In genomic region chr5:136169626-136170511, GRCm38 (mm10) we compare ENCODE assay signal across 8 mouse cellular contexts. TPM values are rescaled to one million over a fixed set of nuclear protein-coding genes. Genes with fewer than 3 reads are reported as not detected.
A peak's percentile ranks its signal among the peaks of the same experiment; 100 is the strongest.
DNase-seq lines count a peak whose midpoint lies in the region; ATAC-seq and TF ChIP-seq lines count a peak whose summit lies in the region.

No protein-coding gene starts in this region.

- no peaks in the 10 kb centered on the region for H3K36me3 ChIP-seq in ES-E14 (ENCODE audit: control insufficient read depth, insufficient read depth, low read length, poor library complexity, severe bottlenecking)
- H3K36me3 ChIP-seq in heart, embryonic 13.5 days, result peaks cover 3% of the 10 kb centered on the region; the same call in 1 of the 2 replicates
- H3K36me3 ChIP-seq in lung, embryonic 16.5 days (ENCODE audit: control insufficient read depth, insufficient read depth, low read length), result no peaks in the 10 kb centered on the region

- no peaks in the 10 kb centered on the region for H3K9me3 ChIP-seq in ES-E14 (ENCODE audit: control insufficient read depth, insufficient read depth, low read depth, low read length)
- H3K9me3 ChIP-seq in heart, embryonic 13.5 days, result peaks cover 4% of the 10 kb centered on the region; the same call in 1 of the 2 replicates
- H3K9me3 ChIP-seq in lung, embryonic 16.5 days (ENCODE audit: control insufficient read depth, low read length), result peaks cover 5% of the 10 kb centered on the region; the same call in 1 of the 2 replicates

- in situ Hi-C loops in ES-E14 (cut with MboI; ENCODE audit: low sequenced_read_pairs in 2 of 2, unreplicated experiment in 2 of 2), result no loop called here

- H3K4me1 ChIP-seq in ES-E14 (ENCODE audit: control insufficient read depth in 2 of 2, insufficient read depth in 2 of 2, low read length in 2 of 2, poor library complexity in 1 of 2), result peaks cover 0 to 3% of the 10 kb centered on the region in 2 experiments; a peak in 1 of 4 replicates
- peaks cover 21% of the 10 kb centered on the region for H3K4me1 ChIP-seq in heart, embryonic 13.5 days
- peaks cover 23% of the 10 kb centered on the region for H3K4me1 ChIP-seq in lung, embryonic 16.5 days (replicated peaks; ENCODE audit: control insufficient read depth, insufficient read depth, low read length)

- H3K27ac ChIP-seq in ES-E14 (ENCODE audit: insufficient read depth, low read depth, low read length, poor library complexity, severe bottlenecking), result no peak overlapping the region
- peak overlapping the region; percentile 16; the same call in 1 of the 2 replicates for H3K27ac ChIP-seq in heart, embryonic 13.5 days (replicated peaks)
- H3K27ac ChIP-seq in lung, embryonic 16.5 days (ENCODE audit: low read length), result no peak overlapping the region; the same call in 1 of the 2 replicates

- DNase-seq in 416B (ENCODE audit: low read depth), result peak; percentile 70
- no peak for DNase-seq in ES-E14 (ENCODE audit: low read depth, low spot score)
- peak; percentile 65 to 66 for DNase-seq in cerebellum, postnatal 25 days
- peak; percentile 39 for DNase-seq in kidney, postnatal 14 days
- DNase-seq in right cerebral cortex, adult 18-20 months, result peak; percentile 63
- DNase-seq in testis, postnatal 10 days (ENCODE audit: low spot score), result no peak

- H3K4me3 ChIP-seq in ES-E14 (ENCODE audit: insufficient read depth in 1 of 2, low read depth in 1 of 2, low read length in 2 of 2, poor library complexity in 1 of 2, severe bottlenecking in 1 of 2), result peak overlapping the region; percentile 54 to 67
- H3K4me3 ChIP-seq in heart, embryonic 13.5 days, result peak overlapping the region; percentile 62
- H3K4me3 ChIP-seq in lung, embryonic 16.5 days (ENCODE audit: low read length), result peak overlapping the region; percentile 66

- WGBS in heart, embryonic 13.5 days, result 13% methylated on average over 15 of the region's 15 CpGs
- WGBS in lung, embryonic 16.5 days, result 10% methylated on average over 15 of the region's 15 CpGs

- H3K9ac ChIP-seq in ES-E14 (ENCODE audit: insufficient read depth, low read depth, low read length, poor library complexity, severe bottlenecking), result peak overlapping the region; percentile 9; the same call in 1 of the 2 replicates
- peak overlapping the region; percentile 81 for H3K9ac ChIP-seq in heart, embryonic 13.5 days
- H3K9ac ChIP-seq in lung, embryonic 16.5 days (ENCODE audit: low read length), result peak overlapping the region; percentile 76

- peak overlapping the region; percentile 95 for H3K4me2 ChIP-seq in heart, embryonic 13.5 days
- peak overlapping the region; percentile 96 for H3K4me2 ChIP-seq in lung, embryonic 16.5 days (ENCODE audit: low read depth, low read length)

- peaks cover 12% of the 10 kb centered on the region for H3K27me3 ChIP-seq in heart, embryonic 13.5 days (replicated peaks)
- no peaks in the 10 kb centered on the region for H3K27me3 ChIP-seq in lung, embryonic 16.5 days (ENCODE audit: control insufficient read depth, insufficient read depth, low read depth, low read length)

- ATAC-seq in heart, embryonic 13.5 days (ENCODE audit: extremely low read depth, insufficient number of reproducible peaks, low FRiP score, low TSS enrichment), result no peak
- ATAC-seq in lung, embryonic 16.5 days (ENCODE audit: low read depth), result peak; percentile 5

TF ChIP-seq in ES-E14, 5 proteins besides CTCF, POLR2A, EP300 and RAD21:
- TF ChIP-seq CHD2 (IDR thresholded peaks at IDR 0.05; ENCODE audit: low read depth, low read length), result no peak
- TF ChIP-seq HCFC1 (IDR thresholded peaks at IDR 0.05; ENCODE audit: borderline replicate concordance, insufficient read depth, low read length), result no peak
- TF ChIP-seq ZC3H11A (IDR thresholded peaks at IDR 0.05; ENCODE audit: borderline replicate concordance, low read depth, low read length), result no peak
- no peak for TF ChIP-seq MAFK (IDR thresholded peaks at IDR 0.05; ENCODE audit: insufficient read depth, low read depth, low read length)

RNA-seq across cellular contexts. Expression of gene Orai2, which starts 0.6 kb away (rescaled TPM):
- total RNA-seq in ES-E14 (2012; rRNA removed), result 2.9 and 4.8 TPM in 2 replicates
- polyA plus RNA-seq in heart, embryonic 13.5 days (2015; fragmentation: Nextera tagmentation; extraction: Ambion mirVana), result 2.0 and 2.7 TPM in 2 replicates
- polyA plus RNA-seq in lung, embryonic 16.5 days (2015; fragmentation: Nextera tagmentation; extraction: Ambion mirVana), result 10.3 and 11.2 TPM in 2 replicates

RNA-seq across cellular contexts. Expression of gene Prkrip1, which starts 28.9 kb away (rescaled TPM):
- total RNA-seq in ES-E14 (2012; rRNA removed), result 39.1 and 52.8 TPM in 2 replicates
- polyA plus RNA-seq in heart, embryonic 13.5 days (2015; fragmentation: Nextera tagmentation; extraction: Ambion mirVana), result 35.1 and 43.4 TPM in 2 replicates
- 45.7 and 52.9 TPM in 2 replicates for polyA plus RNA-seq in lung, embryonic 16.5 days (2015; fragmentation: Nextera tagmentation; extraction: Ambion mirVana)

RNA-seq across cellular contexts. Expression of gene Alkbh4, which starts 33.9 kb away (rescaled TPM):
- total RNA-seq in ES-E14 (2012; rRNA removed), result 11.3 and 13.3 TPM in 2 replicates
- 13.1 and 13.9 TPM in 2 replicates for polyA plus RNA-seq in heart, embryonic 13.5 days (2015; fragmentation: Nextera tagmentation; extraction: Ambion mirVana)
- polyA plus RNA-seq in lung, embryonic 16.5 days (2015; fragmentation: Nextera tagmentation; extraction: Ambion mirVana), result 15.6 and 17.1 TPM in 2 replicates

RNA-seq across cellular contexts. Expression of gene Lrwd1, which starts 34.0 kb away (rescaled TPM):
- total RNA-seq in ES-E14 (2012; rRNA removed), result 74.7 and 89.7 TPM in 2 replicates
- 18.1 and 19.6 TPM in 2 replicates for polyA plus RNA-seq in heart, embryonic 13.5 days (2015; fragmentation: Nextera tagmentation; extraction: Ambion mirVana)
- 37.6 and 41.3 TPM in 2 replicates for polyA plus RNA-seq in lung, embryonic 16.5 days (2015; fragmentation: Nextera tagmentation; extraction: Ambion mirVana)

RNA-seq across cellular contexts. Expression of gene Polr2j, which starts 53.4 kb away (rescaled TPM):
- total RNA-seq in ES-E14 (2012; rRNA removed), result 168 and 195 TPM in 2 replicates
- polyA plus RNA-seq in heart, embryonic 13.5 days (2015; fragmentation: Nextera tagmentation; extraction: Ambion mirVana), result 139 and 175 TPM in 2 replicates
- 210 and 211 TPM in 2 replicates for polyA plus RNA-seq in lung, embryonic 16.5 days (2015; fragmentation: Nextera tagmentation; extraction: Ambion mirVana)

Comparison
In these comparisons a context has a peak if more than half of its experiments do, and no peak if none do; other contexts are left out.
1. DNase-seq: peak in 416B (single experiment), cerebellum, postnatal 25 days (2 of 2), kidney, postnatal 14 days (single experiment) and right cerebral cortex, adult 18-20 months (single experiment); none in ES-E14 (single experiment) and testis, postnatal 10 days (single experiment).
2. H3K9ac ChIP-seq: peak in every context shown above with its lines; median percentile 81 in heart, embryonic 13.5 days; 76 in lung, embryonic 16.5 days; 9 in ES-E14.
3. Peak in every context shown above with its lines, with median percentiles within 50 percentile points of each other: H3K4me3 ChIP-seq.